Mouse (Mus musculus) MN1 (cell line): ENCODE measurements around the gene Sult5a1.
A peak's percentile ranks its signal among the peaks of the same experiment; 100 is the strongest.
"Not testable (repeated sequence)": the region's sequence is repeated elsewhere in the genome, so short reads cannot be mapped to it uniquely, and the experiment has no call there.

ENCODE experiments used
- DNase-seq: peaks from one replicate; pipeline ENCODE4 v3.0.0-alpha.2; 2016; ENCODE audit warnings: low spot score

Gene Sult5a1

GRCm38 (mm10) chr8:123135406-123135805, 22.7 kb downstream of the Sult5a1 start:
- peak; percentile 78 for DNase-seq

- DNase-seq: peak; percentile 19
These were observed 23.9 kb downstream of the Sult5a1 start for GRCm38 (mm10) chr8:123134149-123134713.

- no peak for DNase-seq
These were observed 25.2 kb downstream of the Sult5a1 start for GRCm38 (mm10) chr8:123132953-123133352.

GRCm38 (mm10) chr8:123131041-123131440, 27.1 kb downstream of the Sult5a1 start:
- no peak for DNase-seq

DNA sequence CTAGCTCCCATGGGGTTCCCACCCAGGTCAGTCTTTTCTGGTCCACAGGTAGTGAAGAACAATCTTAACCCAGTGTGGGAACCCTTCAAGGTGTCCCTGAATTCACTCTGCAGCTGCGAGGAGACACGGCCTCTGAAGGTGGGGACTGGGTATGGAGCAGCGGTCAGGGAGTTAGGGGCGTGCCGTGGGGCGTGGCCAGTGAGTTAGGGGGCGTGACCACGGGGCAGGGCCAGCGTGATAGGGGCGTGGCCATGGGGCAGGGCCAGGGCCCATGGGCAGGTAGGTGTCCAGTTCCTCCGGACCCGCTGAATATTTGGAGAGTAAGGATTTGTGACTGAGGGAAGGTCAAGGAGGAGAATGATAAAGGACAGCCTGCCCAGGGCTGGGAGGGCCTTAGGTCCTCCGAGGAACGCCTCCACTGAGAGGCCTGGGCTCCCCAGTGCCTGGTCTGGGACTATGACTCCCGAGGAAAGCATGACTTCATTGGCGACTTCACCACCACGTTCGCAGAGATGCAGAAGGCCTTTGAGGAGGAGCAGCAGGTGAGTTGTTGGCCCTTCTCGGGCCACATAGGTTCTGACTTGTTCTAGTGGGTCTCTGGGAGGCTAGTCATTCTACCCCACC, 31.8 kb downstream of the Sult5a1 start:
- DNase-seq: no peak

DNA sequence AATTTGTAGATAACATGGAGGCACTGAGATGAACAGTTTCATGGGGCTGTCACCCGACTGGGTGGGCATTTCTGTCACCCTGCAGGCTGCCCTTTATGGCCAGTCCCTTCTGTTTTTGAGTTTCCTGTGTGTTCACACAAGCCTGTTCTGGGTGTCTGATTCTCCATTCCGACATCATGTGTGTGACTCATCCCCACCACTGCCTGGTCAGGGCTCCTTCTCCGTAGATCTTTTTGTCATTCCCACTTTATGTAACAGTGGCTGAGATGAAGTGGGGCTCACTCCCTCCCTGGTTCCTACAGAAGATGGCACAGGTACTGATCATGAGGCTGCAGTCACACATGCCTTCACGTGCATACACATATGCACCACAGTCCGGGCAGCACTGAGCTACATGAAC, 35.4 kb downstream of the Sult5a1 start:
- DNase-seq: no peak

DNA sequence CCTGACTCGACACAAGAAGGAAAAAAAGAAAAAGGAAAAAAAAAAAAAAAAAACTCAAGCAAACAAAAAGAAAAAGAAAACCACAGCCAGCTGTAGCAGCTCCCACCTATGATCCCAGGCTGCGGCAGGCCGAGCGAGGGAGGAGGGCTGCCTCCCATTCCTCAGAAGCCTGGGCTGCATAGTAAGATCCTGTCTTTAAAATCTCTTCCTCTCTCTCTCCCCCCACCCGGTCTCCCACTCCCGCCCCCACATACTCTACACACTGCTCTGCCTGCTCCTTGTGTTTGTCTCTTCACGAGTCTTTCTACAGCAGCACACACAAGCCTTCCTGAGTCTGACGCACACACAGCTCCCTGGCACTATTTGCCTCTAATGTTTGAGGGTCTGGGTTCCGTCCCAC, 36.1 kb downstream of the Sult5a1 start:
- DNase-seq: no peak

GRCm38 (mm10) chr8:123117744-123118143, 40.4 kb downstream of the Sult5a1 start:
- DNase-seq: no peak

- no peak for DNase-seq
These were observed 40.9 kb downstream of the Sult5a1 start, which contains the start of gene Cpne7 for GRCm38 (mm10) chr8:123117127-123117731. Cpne7 (plus strand) TSS chr8:123117374.

DNA sequence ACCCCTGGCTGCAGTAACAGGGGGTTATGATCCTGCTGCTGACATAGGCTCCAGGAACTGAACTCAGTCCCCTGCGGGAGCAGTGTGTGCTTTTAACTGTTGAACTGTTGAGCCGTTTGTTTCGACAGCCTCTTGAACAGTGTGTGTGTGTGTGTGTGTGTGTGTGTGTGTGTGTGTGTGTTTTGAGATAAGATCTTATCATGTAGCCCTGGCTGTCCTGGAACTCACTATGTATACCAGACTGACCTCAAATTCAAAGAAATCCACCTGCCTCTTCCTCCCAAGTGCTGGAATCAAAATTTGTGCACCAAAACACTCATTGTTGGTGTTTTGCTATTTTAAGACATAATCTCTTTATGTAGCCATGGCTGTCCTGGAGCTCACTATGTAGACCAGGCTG, 43.5 kb downstream of the Sult5a1 start:
- no peak for DNase-seq

GRCm38 (mm10) chr8:123113908-123114469, 44.1 kb downstream of the Sult5a1 start:
- peak; percentile 31 for DNase-seq

DNA sequence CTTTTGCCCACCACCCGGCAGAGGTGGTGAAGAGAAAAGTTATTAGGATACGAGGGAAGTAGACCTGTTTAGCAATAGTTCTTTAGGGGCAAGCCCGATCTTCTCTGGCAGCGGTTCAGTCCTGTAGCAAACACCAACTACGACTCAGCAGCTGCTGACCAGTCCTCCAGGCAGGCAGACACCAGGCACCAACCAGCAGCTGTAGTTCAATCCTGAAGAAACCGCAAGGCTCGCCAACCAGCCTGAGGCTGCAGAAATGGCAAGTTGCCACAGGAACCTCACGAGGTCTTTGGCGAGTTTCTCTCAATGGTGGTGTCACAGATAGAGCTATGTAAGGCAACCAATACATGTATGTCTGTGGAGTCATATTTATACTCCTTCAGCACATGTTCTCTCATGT, 45.2 kb downstream of the Sult5a1 start:
- no peak for DNase-seq

- no peak for DNase-seq
These were observed 47.5 kb downstream of the Sult5a1 start for GRCm38 (mm10) chr8:123110649-123111048.

DNA sequence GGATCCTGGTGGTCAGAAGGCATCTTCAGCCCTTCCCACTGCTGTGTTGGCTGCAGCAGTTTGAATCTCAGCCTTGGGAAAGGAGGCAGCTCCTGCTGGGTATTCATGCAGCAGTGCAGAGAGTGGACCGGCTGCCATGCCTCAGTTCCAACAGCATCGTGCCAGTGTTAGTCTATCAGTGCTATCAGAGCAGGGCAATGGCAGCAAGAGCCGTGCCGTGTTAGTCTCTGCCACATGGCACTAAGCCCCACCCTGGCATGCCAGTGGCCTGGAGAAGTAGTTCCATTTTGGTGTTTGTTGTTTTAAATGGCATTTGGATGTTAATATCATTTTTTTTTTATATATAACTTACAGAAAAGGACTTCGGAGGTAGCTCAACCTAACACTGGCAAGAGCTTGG, 49.2 kb downstream of the Sult5a1 start:
- no peak for DNase-seq

- no peak for DNase-seq
These were observed 50.1 kb downstream of the Sult5a1 start for GRCm38 (mm10) chr8:123108010-123108409.

DNA sequence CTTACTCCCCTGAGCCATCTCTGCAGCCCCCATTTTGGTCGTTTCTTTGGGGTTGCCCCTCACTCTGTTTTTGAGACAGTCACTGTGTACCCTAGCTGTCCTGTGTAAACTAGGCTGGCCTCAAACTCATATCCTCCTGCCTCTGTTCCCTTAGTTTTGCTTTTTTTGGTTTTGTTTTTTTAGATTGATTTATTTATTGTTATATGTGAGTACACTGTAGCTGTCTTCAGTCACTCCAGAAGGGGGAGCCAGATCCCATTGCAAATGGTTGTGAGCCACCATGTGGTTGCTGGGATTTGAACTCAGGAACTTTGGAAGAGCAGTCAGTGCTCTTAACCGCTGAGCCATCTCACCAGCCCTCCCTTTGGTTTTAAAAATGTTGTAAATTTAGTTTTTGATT, 51.6 kb downstream of the Sult5a1 start:
- no peak for DNase-seq

DNA sequence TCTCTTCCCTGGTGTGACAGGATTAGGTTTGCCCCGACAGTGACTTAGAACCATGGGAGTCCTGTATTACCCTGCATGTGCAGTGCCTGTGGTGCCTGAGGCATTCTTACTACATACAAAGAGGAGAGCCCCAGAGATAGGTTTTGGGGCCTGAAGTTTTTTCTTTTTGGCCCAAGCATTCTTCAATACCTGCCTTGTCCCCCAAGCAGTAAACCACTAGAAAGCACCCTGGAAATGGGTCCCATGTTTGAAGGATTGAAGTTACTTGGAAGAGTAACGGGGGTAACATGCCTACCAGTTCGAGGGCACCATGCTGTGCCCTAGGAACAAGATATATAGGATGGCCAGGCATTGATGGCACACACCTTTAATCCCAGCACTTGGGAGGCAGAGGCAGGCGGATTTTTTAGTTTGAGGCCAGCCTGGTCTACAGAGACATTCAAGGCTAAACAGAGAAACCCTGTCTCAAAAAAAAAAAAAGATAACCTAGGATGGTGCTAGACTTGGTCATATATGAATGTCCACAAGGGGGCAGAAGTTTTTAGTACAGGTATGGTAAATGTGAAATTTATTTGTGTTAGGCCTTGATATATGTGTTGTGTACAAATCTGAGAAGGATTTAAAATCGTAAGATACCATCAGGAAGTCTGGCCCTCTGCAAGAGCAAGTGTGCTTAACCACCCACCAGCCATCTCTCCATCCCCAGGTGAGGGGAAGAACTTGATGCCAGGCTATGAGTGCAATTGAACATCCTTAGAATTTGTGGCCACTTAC, 52.4 kb downstream of the Sult5a1 start:
- DNase-seq: peak; percentile 72

DNA sequence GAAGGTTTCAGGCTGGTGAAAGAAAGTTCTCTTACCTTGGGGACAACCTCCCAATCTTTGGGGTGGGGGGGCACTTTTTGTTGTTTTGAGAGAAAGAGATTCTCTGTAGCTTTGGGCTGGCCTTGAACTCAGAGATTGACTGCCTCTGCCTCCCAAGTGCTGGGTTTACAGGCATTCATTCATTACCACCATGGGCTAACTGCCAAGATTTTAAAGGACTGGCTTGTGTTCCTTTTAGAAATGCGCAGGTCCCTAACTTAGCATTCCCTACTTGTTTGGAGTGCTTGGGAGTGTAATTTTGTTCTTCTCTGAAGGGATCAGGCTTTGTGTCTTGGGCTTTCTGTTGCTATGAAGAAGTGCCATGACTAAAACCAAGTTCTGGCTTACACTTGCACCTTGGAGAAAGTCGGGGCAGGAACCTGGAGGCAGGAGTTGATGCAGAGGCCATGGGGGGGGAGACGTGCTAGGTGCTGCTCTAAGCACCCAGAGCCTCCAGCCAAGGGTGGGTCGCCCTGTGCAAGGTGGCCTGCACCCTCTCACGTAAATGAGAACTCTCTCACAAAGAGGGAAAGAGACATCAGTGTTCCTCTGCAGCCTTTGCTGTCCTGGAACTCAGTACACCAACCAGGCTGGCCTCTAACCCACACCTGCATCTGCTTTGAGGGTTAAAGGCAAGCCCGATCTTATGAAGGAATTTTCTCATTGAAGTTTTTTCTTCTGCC, 53.9 kb downstream of the Sult5a1 start:
- no peak for DNase-seq

GRCm38 (mm10) chr8:123103285-123103684, 54.8 kb downstream of the Sult5a1 start:
- DNase-seq: no peak

DNA sequence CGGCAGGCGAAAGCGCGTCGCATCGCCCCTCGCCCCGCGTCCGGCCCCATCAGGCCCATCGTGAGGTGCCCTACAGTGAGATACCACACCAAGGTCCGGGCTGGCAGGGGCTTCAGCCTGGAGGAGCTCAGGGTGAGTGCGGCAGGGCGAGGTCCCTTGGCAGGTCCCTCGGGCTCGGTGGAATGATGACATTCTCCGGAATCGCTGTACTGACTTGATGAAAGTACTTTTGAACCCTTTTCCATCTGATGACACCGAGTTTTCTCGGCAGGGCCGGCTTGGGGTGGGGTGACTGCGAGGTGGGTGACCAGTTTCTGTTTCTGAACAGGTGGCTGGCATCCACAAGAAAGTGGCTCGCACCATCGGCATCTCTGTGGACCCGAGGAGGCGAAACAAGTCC, 55.3 kb downstream of the Sult5a1 start:
- not testable (repeated sequence) for DNase-seq

- peak; percentile 94 for DNase-seq
These were observed 56.1 kb downstream of the Sult5a1 start, which contains the start of gene Rpl13 for GRCm38 (mm10) chr8:123101735-123102685. Rpl13 (plus strand) TSS chr8:123102350.
